Mouse (Mus musculus): Measurements from ENCODE around the gene Rnf216. TPM values are rescaled to one million over a fixed set of nuclear protein-coding genes. Genes with fewer than 3 reads are reported as not detected.

The Rnf216 gene
- polyA plus RNA-seq, 1 experiment, result 12.2 TPM

DNA sequence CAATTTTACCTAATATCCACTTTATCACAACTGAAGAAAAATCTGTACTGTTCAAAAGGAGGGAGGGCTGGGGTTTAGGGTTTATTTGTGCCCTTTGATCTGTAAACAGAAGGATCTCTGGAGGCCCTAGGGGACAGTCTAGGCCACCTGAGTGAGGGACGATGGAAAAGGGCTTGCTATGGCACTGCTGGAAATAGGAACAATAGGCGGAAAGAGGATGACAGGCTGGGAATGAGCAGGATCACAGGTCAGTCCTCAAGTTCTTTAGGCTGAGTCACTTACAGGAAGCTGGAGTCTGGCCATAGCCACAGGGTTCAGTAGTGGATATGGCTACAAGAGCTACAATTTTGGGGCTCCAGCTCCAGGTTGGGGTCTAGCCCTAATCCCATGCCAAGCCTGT, 114.6 kb downstream of the Rnf216 start:
- Histone ChIP-seq H3K79me2 (ENCODE audit: control insufficient read depth, insufficient read depth) (no peaks in the 10 kb centered on the region), H3K36me3 (ENCODE audit: control insufficient read depth, insufficient read depth) (peaks cover 10% of the 10 kb centered on the region), H3ac (ENCODE audit: control insufficient read depth, insufficient read length, low read depth) (no peak overlapping the region), H3K4me3 (ENCODE audit: insufficient read depth, poor library complexity, severe bottlenecking) (no peak overlapping the region), H3K79me3 (ENCODE audit: low read depth) (peaks cover 2% of the 10 kb centered on the region), H3K27me3 (ENCODE audit: control insufficient read depth, insufficient read depth, insufficient read length) (no peaks in the 10 kb centered on the region)
- no peak for TF ChIP-seq CTCF (IDR thresholded peaks at IDR 0.05; ENCODE audit: control insufficient read depth, insufficient read depth, insufficient read length)
- TF ChIP-seq MYOD1 (IDR thresholded peaks at IDR 0.05; ENCODE audit: control insufficient read depth, insufficient read length, low read depth), result no peak
- TF ChIP-seq MYOG (IDR thresholded peaks at IDR 0.05; ENCODE audit: control insufficient read depth, extremely low read depth, insufficient read length), result no peak
- TF ChIP-seq MAX (IDR thresholded peaks at IDR 0.05), result no peak
- no peak for TF ChIP-seq USF1 (IDR thresholded peaks at IDR 0.05; ENCODE audit: low read depth)
- TF ChIP-seq FOSL1 (IDR thresholded peaks at IDR 0.05; ENCODE audit: insufficient read depth, low read length, poor library complexity, severe bottlenecking), result no peak
- TF ChIP-seq CEBPB (IDR thresholded peaks at IDR 0.05; ENCODE audit: low read depth), result no peak

DNA sequence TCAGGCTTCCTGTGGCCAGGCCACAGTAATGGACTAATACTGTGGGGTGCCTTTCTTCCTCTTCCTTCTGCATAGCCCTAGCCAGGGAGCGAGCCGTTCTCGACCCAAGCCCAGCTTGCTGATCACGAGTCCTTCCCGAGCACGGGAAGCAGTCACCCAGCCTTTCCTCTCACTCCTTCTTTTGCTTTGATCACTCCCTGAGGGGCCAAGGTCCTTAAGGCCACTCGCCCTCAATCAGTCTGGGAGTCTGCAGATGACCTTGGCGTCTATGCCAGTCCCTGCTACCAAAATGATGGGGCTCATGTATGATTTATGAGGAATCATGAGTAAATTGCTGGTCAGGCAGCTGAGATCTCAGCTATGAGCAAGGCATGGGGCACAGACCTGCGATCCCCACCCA, 115.3 kb downstream of the Rnf216 start:
- peaks cover 2% of the 10 kb centered on the region for H3K79me3 ChIP-seq (ENCODE audit: low read depth)
- no peaks in the 10 kb centered on the region for H3K27me3 ChIP-seq (ENCODE audit: control insufficient read depth, insufficient read depth, insufficient read length)
- TF ChIP-seq MYOD1 (IDR thresholded peaks at IDR 0.05; ENCODE audit: control insufficient read depth, insufficient read length, low read depth) (no peak), MAX (IDR thresholded peaks at IDR 0.05) (no peak), CTCF (IDR thresholded peaks at IDR 0.05; ENCODE audit: control insufficient read depth, insufficient read depth, insufficient read length) (no peak), USF1 (IDR thresholded peaks at IDR 0.05; ENCODE audit: low read depth) (no peak), MYOG (IDR thresholded peaks at IDR 0.05; ENCODE audit: control insufficient read depth, extremely low read depth, insufficient read length) (no peak), FOSL1 (IDR thresholded peaks at IDR 0.05; ENCODE audit: insufficient read depth, low read length, poor library complexity, severe bottlenecking) (no peak), CEBPB (IDR thresholded peaks at IDR 0.05; ENCODE audit: low read depth) (no peak)
- H3K79me2 ChIP-seq (ENCODE audit: control insufficient read depth, insufficient read depth), result no peaks in the 10 kb centered on the region
- no peak overlapping the region for H3K4me3 ChIP-seq (ENCODE audit: insufficient read depth, poor library complexity, severe bottlenecking)
- H3ac ChIP-seq (ENCODE audit: control insufficient read depth, insufficient read length, low read depth), result no peak overlapping the region
- peaks cover 15% of the 10 kb centered on the region for H3K36me3 ChIP-seq (ENCODE audit: control insufficient read depth, insufficient read depth)

DNA sequence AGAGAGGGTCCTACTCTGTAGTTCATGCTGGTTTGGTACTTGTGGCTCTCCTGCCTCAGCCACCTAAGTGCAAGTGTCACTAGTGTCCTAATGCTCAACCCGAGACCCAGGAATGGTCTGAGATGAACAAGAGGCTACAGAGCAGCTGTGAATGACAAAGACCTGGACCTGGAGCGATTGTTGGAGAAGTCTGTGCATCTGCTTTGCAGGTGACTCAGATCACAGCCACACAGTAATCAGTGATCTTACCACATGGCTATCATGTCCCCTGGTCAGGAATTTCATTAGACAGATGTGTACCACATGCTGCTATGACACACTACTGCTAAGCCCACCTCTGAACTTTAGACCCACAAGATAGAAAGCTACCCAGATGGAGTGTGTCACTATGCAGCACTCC, 118.0 kb downstream of the Rnf216 start:
- no peak overlapping the region for H3K4me3 ChIP-seq (ENCODE audit: insufficient read depth, poor library complexity, severe bottlenecking)
- peaks cover 25% of the 10 kb centered on the region for H3K36me3 ChIP-seq (ENCODE audit: control insufficient read depth, insufficient read depth)

DNA sequence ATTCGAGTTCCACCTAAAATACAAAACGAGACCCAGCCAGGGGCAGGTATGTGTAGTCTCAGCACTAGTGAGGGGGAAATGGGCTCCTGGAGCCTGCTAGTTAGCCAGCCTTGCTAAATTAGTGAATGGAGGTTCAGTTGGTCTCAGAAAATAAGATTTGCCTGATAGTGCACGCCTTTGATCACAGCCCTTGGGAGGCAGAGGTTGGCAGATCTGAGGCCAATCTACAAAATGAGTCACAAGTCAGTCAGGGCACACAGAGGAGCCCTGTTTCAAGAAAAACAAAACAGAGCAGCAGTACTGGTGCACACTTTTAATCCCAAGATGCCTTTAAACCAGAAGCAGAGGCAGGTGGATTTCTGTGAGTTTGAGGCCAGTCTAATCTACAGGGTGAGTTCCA, 123.6 kb downstream of the Rnf216 start:
- Histone ChIP-seq H3K27me3 (ENCODE audit: control insufficient read depth, insufficient read depth, insufficient read length) (no peaks in the 10 kb centered on the region), H3K36me3 (ENCODE audit: control insufficient read depth, insufficient read depth) (peaks cover 22% of the 10 kb centered on the region), H3K79me3 (ENCODE audit: low read depth) (no peaks in the 10 kb centered on the region), H3ac (ENCODE audit: control insufficient read depth, insufficient read length, low read depth) (no peak overlapping the region), H3K79me2 (ENCODE audit: control insufficient read depth, insufficient read depth) (no peaks in the 10 kb centered on the region), H3K4me3 (ENCODE audit: insufficient read depth, poor library complexity, severe bottlenecking) (no peak overlapping the region)
- TF ChIP-seq FOSL1 (IDR thresholded peaks at IDR 0.05; ENCODE audit: insufficient read depth, low read length, poor library complexity, severe bottlenecking) (no peak), MYOG (IDR thresholded peaks at IDR 0.05; ENCODE audit: control insufficient read depth, extremely low read depth, insufficient read length) (no peak), MYOD1 (IDR thresholded peaks at IDR 0.05; ENCODE audit: control insufficient read depth, insufficient read length, low read depth) (no peak), USF1 (IDR thresholded peaks at IDR 0.05; ENCODE audit: low read depth) (no peak), CEBPB (IDR thresholded peaks at IDR 0.05; ENCODE audit: low read depth) (no peak), CTCF (IDR thresholded peaks at IDR 0.05; ENCODE audit: control insufficient read depth, insufficient read depth, insufficient read length) (no peak), MAX (IDR thresholded peaks at IDR 0.05) (no peak)

More for the DNA sequence above, 118.0 kb downstream of the Rnf216 start:
- Histone ChIP-seq H3K27me3 (ENCODE audit: control insufficient read depth, insufficient read depth, insufficient read length) (no peaks in the 10 kb centered on the region), H3ac (ENCODE audit: control insufficient read depth, insufficient read length, low read depth) (no peak overlapping the region), H3K79me2 (ENCODE audit: control insufficient read depth, insufficient read depth) (no peaks in the 10 kb centered on the region), H3K79me3 (ENCODE audit: low read depth) (peaks cover 2% of the 10 kb centered on the region)
- TF ChIP-seq MYOD1 (IDR thresholded peaks at IDR 0.05; ENCODE audit: control insufficient read depth, insufficient read length, low read depth) (peak; percentile 71), USF1 (IDR thresholded peaks at IDR 0.05; ENCODE audit: low read depth) (no peak)

DNA sequence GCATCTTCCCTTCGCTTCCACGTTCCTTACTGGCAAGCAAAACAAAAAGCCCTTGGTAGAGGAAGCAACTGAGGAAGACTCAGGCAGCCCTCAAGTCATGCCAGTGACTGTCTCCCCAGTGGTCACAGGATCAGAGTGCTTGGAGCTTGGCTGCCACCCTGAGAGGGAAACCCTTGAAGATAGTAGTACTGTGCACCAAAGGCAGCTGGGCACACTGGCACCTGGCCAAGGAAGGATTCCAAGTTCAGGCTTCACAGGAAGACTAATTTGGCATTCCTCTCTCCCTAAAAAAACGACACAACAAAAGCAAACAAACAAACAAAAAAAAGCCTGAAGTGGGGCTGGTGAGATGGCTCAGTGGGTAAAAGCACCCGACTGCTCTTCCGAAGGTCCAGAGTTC, 124.3 kb downstream of the Rnf216 start:
- H3ac ChIP-seq (ENCODE audit: control insufficient read depth, insufficient read length, low read depth), result no peak overlapping the region
- TF ChIP-seq USF1 (IDR thresholded peaks at IDR 0.05; ENCODE audit: low read depth) (no peak), MYOD1 (IDR thresholded peaks at IDR 0.05; ENCODE audit: control insufficient read depth, insufficient read length, low read depth) (no peak), FOSL1 (IDR thresholded peaks at IDR 0.05; ENCODE audit: insufficient read depth, low read length, poor library complexity, severe bottlenecking) (no peak), MAX (IDR thresholded peaks at IDR 0.05) (no peak), CTCF (IDR thresholded peaks at IDR 0.05; ENCODE audit: control insufficient read depth, insufficient read depth, insufficient read length) (no peak), CEBPB (IDR thresholded peaks at IDR 0.05; ENCODE audit: low read depth) (no peak), MYOG (IDR thresholded peaks at IDR 0.05; ENCODE audit: control insufficient read depth, extremely low read depth, insufficient read length) (no peak)
- H3K79me3 ChIP-seq (ENCODE audit: low read depth), result no peaks in the 10 kb centered on the region
- H3K36me3 ChIP-seq (ENCODE audit: control insufficient read depth, insufficient read depth), result peaks cover 18% of the 10 kb centered on the region
- H3K4me3 ChIP-seq (ENCODE audit: insufficient read depth, poor library complexity, severe bottlenecking), result no peak overlapping the region
- no peaks in the 10 kb centered on the region for H3K79me2 ChIP-seq (ENCODE audit: control insufficient read depth, insufficient read depth)
- H3K27me3 ChIP-seq (ENCODE audit: control insufficient read depth, insufficient read depth, insufficient read length), result no peaks in the 10 kb centered on the region

DNA sequence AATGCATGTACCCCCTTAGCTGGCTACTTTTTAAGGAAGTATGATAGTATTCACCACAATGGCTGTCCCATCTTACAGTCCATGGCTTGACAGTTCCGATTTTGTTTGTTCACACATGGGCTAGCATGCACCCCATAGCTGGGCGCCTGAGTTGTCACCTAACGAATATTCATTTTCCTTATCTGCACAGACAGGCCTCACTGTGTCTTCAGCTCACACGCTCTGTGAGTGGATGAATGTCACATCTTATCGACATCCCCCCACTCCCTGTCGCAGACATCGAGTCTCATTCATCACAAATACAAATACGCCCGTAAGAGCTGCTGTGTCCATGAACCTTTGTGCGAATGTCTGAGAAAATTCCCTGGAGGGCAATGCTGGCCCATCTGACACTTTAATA, 128.5 kb downstream of the Rnf216 start:
- Histone ChIP-seq H3K36me3 (ENCODE audit: control insufficient read depth, insufficient read depth) (no peaks in the 10 kb centered on the region), H3K4me3 (ENCODE audit: insufficient read depth, poor library complexity, severe bottlenecking) (no peak overlapping the region), H3K79me2 (ENCODE audit: control insufficient read depth, insufficient read depth) (no peaks in the 10 kb centered on the region), H3K27me3 (ENCODE audit: control insufficient read depth, insufficient read depth, insufficient read length) (no peaks in the 10 kb centered on the region), H3K79me3 (ENCODE audit: low read depth) (no peaks in the 10 kb centered on the region), H3ac (ENCODE audit: control insufficient read depth, insufficient read length, low read depth) (no peak overlapping the region)
- TF ChIP-seq MYOD1 (IDR thresholded peaks at IDR 0.05; ENCODE audit: control insufficient read depth, insufficient read length, low read depth), result no peak
- TF ChIP-seq FOSL1 (IDR thresholded peaks at IDR 0.05; ENCODE audit: insufficient read depth, low read length, poor library complexity, severe bottlenecking), result no peak
- TF ChIP-seq MYOG (IDR thresholded peaks at IDR 0.05; ENCODE audit: control insufficient read depth, extremely low read depth, insufficient read length), result no peak
- no peak for TF ChIP-seq CTCF (IDR thresholded peaks at IDR 0.05; ENCODE audit: control insufficient read depth, insufficient read depth, insufficient read length)
- no peak for TF ChIP-seq USF1 (IDR thresholded peaks at IDR 0.05; ENCODE audit: low read depth)
- TF ChIP-seq CEBPB (IDR thresholded peaks at IDR 0.05; ENCODE audit: low read depth), result no peak
- no peak for TF ChIP-seq MAX (IDR thresholded peaks at IDR 0.05)

All from C2C12 (cell line).